Mouse (Mus musculus) embryonic facial prominence, embryonic 15.5 days (tissue): ENCODE measurements around the gene Dop1b. TPM values are rescaled to one million over a fixed set of nuclear protein-coding genes. Genes with fewer than 3 reads are reported as not detected.
"Not testable (repeated sequence)": the region's sequence is repeated elsewhere in the genome, so short reads cannot be mapped to it uniquely, and the experiment has no call there.

ENCODE experiments used
- ATAC-seq: fragments of 200-750 bp; cut with Nextera tagmentation; 2 replicates; pipeline ENCODE4 v1.8.0; 2017; ENCODE audit warnings: low read depth, moderate TSS enrichment; ENCODE audit not compliant: insufficient number of reproducible peaks, low FRiP score, low TSS enrichment
- H3K27ac ChIP-seq: fragments of 300-500 bp; sonication (generic); replicated peaks from 2 replicates; pipeline ENCODE4 v1.5.1; 2015; ENCODE audit warnings: mild to moderate bottlenecking, inconsistent platforms
- H3K27me3 ChIP-seq: fragments of 300-500 bp; sonication (generic); 2 replicates; pipeline ENCODE4 v1.6.1; 2015; ENCODE audit warnings: inconsistent platforms
- H3K36me3 ChIP-seq: fragments of 300-500 bp; sonication (generic); 2 replicates; pipeline ENCODE4 v1.6.1; 2015; ENCODE audit warnings: mild to moderate bottlenecking, inconsistent platforms
- H3K4me1 ChIP-seq: fragments of 300-500 bp; sonication (generic); 2 replicates; pipeline ENCODE4 v1.6.1; 2015; ENCODE audit warnings: inconsistent platforms
- H3K4me2 ChIP-seq: fragments of 300-500 bp; sonication (generic); replicated peaks from 2 replicates; pipeline ENCODE4 v1.6.1; 2015; ENCODE audit warnings: mild to moderate bottlenecking, inconsistent platforms
- H3K4me3 ChIP-seq: fragments of 300-500 bp; sonication (generic); replicated peaks from 2 replicates; pipeline ENCODE4 v1.5.1; 2015; ENCODE audit warnings: mild to moderate bottlenecking, inconsistent platforms
- H3K9ac ChIP-seq: fragments of 300-500 bp; sonication (generic); 2 replicates; pipeline ENCODE4 v1.6.1; 2015; ENCODE audit warnings: inconsistent platforms
- H3K9me3 ChIP-seq: fragments of 300-500 bp; sonication (generic); replicated peaks from 2 replicates; pipeline ENCODE4 v1.6.1; 2016; ENCODE audit warnings: inconsistent platforms
- WGBS: fragments of 180-500 bp; shearing (Covaris S2); methylation state at CpG from one replicate; pipeline ENCODE4 v1.1.7; 2015; 5-methylcytosine and 5-hydroxymethylcytosine counted together
- polyA plus RNA-seq: library from polyadenylated mRNA; unstranded; fragments of >200 nt; fragmentation: Nextera tagmentation; extraction: Ambion mirVana; gene quantifications from 2 replicates; pipeline ENCODE4 v1.2.1, GENCODE M21; 2015

The Dop1b gene
- polyA plus RNA-seq, 1 experiment from 2014 or later: 17.3 TPM

GRCm38 (mm10) chr16:93683508-93684236 lies 28.0 kb upstream of the Dop1b start:
- no peaks in the 10 kb centered on the region for H3K9me3 ChIP-seq
- H3K9ac ChIP-seq: peak overlapping the region; percentile 62
- no peaks in the 10 kb centered on the region for H3K36me3 ChIP-seq
- under 1% methylated on average over 53 of the region's 53 CpGs for WGBS
- H3K4me1 ChIP-seq: peaks cover 21% of the 10 kb centered on the region
- H3K4me2 ChIP-seq: peak overlapping the region; percentile 99
- ATAC-seq: peak; percentile 13; the same call in 1 of the 2 replicates
- H3K4me3 ChIP-seq: peak overlapping the region; percentile 58
- H3K27ac ChIP-seq: peak overlapping the region; percentile 75
- peaks cover 22% of the 10 kb centered on the region for H3K27me3 ChIP-seq

- ATAC-seq: no peak
- peaks cover 22% of the 10 kb centered on the region for H3K27me3 ChIP-seq
- 33% methylated on average over 7 of the region's 7 CpGs for WGBS
- H3K9ac ChIP-seq: no peak overlapping the region
- H3K27ac ChIP-seq: no peak overlapping the region
- no peaks in the 10 kb centered on the region for H3K36me3 ChIP-seq
- peaks cover 21% of the 10 kb centered on the region for H3K4me1 ChIP-seq
- peak overlapping the region; percentile 58 for H3K4me3 ChIP-seq
- no peaks in the 10 kb centered on the region for H3K9me3 ChIP-seq
- H3K4me2 ChIP-seq: peak overlapping the region; percentile 99
These were observed 27.3 kb upstream of the Dop1b start for GRCm38 (mm10) chr16:93684441-93684840.

GRCm38 (mm10) chr16:93685783-93686182 lies 25.9 kb upstream of the Dop1b start:
- not testable (repeated sequence) for H3K4me3 ChIP-seq, H3K9ac ChIP-seq, H3K27ac ChIP-seq, ATAC-seq, H3K9me3 ChIP-seq, H3K36me3 ChIP-seq, H3K4me2 ChIP-seq
- peaks cover 21% of the 10 kb centered on the region for H3K27me3 ChIP-seq
- H3K4me1 ChIP-seq: peaks cover 21% of the 10 kb centered on the region
- 91% methylated on average over 3 of the region's 3 CpGs for WGBS

GRCm38 (mm10) chr16:93686421-93686820 lies 25.3 kb upstream of the Dop1b start:
- ATAC-seq: no peak
- Histone ChIP-seq H3K9me3 (no peaks in the 10 kb centered on the region), H3K27me3 (peaks cover 16% of the 10 kb centered on the region), H3K9ac (no peak overlapping the region), H3K4me3 (no peak overlapping the region), H3K36me3 (no peaks in the 10 kb centered on the region), H3K27ac (no peak overlapping the region), H3K4me1 (peaks cover 21% of the 10 kb centered on the region), H3K4me2 (no peak overlapping the region)
- WGBS: 71% methylated on average over 5 of the region's 7 CpGs

GRCm38 (mm10) chr16:93686945-93687344 lies 24.8 kb upstream of the Dop1b start:
- 35% methylated on average over 5 of the region's 5 CpGs for whole genome bisulfite sequencing
- Histone ChIP-seq H3K4me3 (peak overlapping the region; percentile 22; the same call in 1 of the 2 replicates), H3K9ac (no peak overlapping the region), H3K4me1 (peaks cover 21% of the 10 kb centered on the region), H3K36me3 (no peaks in the 10 kb centered on the region), H3K4me2 (0 out of 2 replicates have a peak overlapping the region, but pooled peaks have one; percentile 19), H3K27me3 (peaks cover 15% of the 10 kb centered on the region), H3K27ac (no peak overlapping the region), H3K9me3 (no peaks in the 10 kb centered on the region)
- ATAC-seq: no peak

GRCm38 (mm10) chr16:93691206-93691841 lies 20.4 kb upstream of the Dop1b start:
- Histone ChIP-seq H3K27ac (no peak overlapping the region), H3K4me2 (no peak overlapping the region), H3K27me3 (no peaks in the 10 kb centered on the region), H3K9me3 (no peaks in the 10 kb centered on the region), H3K36me3 (no peaks in the 10 kb centered on the region), H3K4me1 (no peaks in the 10 kb centered on the region), H3K4me3 (no peak overlapping the region), H3K9ac (no peak overlapping the region)
- WGBS: 79% methylated on average over 6 of the region's 6 CpGs
- ATAC-seq: no peak

GRCm38 (mm10) chr16:93692744-93693143 lies 19.0 kb upstream of the Dop1b start:
- H3K36me3 ChIP-seq: no peaks in the 10 kb centered on the region
- H3K4me1 ChIP-seq: no peaks in the 10 kb centered on the region
- 27% methylated on average over 2 of the region's 2 CpGs for WGBS
- no peak overlapping the region for H3K4me2 ChIP-seq
- H3K9me3 ChIP-seq: no peaks in the 10 kb centered on the region
- H3K27me3 ChIP-seq: no peaks in the 10 kb centered on the region
- no peak overlapping the region for H3K4me3 ChIP-seq
- no peak for ATAC-seq
- no peak overlapping the region for H3K27ac ChIP-seq
- H3K9ac ChIP-seq: no peak overlapping the region

GRCm38 (mm10) chr16:93707116-93707515 lies 4.6 kb upstream of the Dop1b start:
- 0 out of 2 replicates have a peak, but pooled peaks cover 5% of the 10 kb centered on the region for H3K27me3 ChIP-seq
- no peaks in the 10 kb centered on the region for H3K9me3 ChIP-seq
- WGBS: 77% methylated on average over 7 of the region's 7 CpGs
- ATAC-seq: no peak
- no peaks in the 10 kb centered on the region for H3K36me3 ChIP-seq
- no peak overlapping the region for H3K9ac ChIP-seq
- H3K4me1 ChIP-seq: peaks cover under 1% of the 10 kb centered on the region; the same call in 1 of the 2 replicates
- no peak overlapping the region for H3K4me2 ChIP-seq
- no peak overlapping the region for H3K27ac ChIP-seq
- H3K4me3 ChIP-seq: no peak overlapping the region

GRCm38 (mm10) chr16:93709217-93709616 lies 2.5 kb upstream of the Dop1b start:
- 73% methylated on average over 1 of the region's 1 CpGs for WGBS
- Histone ChIP-seq H3K9me3 (no peaks in the 10 kb centered on the region), H3K36me3 (no peaks in the 10 kb centered on the region)

GRCm38 (mm10) chr16:93710924-93711323 lies 780 bp upstream of the Dop1b start:
- peaks cover 11% of the 10 kb centered on the region for H3K27me3 ChIP-seq
- peak overlapping the region; percentile 72 for H3K27ac ChIP-seq
- peak overlapping the region; percentile 95 for H3K4me2 ChIP-seq
- under 1% methylated on average over 11 of the region's 11 CpGs for WGBS
- H3K4me3 ChIP-seq: peak overlapping the region; percentile 82
- H3K9me3 ChIP-seq: no peaks in the 10 kb centered on the region
- peak; percentile 11 for ATAC-seq
- no peak overlapping the region for H3K9ac ChIP-seq
- H3K36me3 ChIP-seq: no peaks in the 10 kb centered on the region
- H3K4me1 ChIP-seq: peaks cover 13% of the 10 kb centered on the region

More at GRCm38 (mm10) chr16:93709217-93709616, 2.5 kb upstream of the Dop1b start:
- H3K4me3 ChIP-seq: no peak overlapping the region
- no peak overlapping the region for H3K27ac ChIP-seq
- no peak overlapping the region for H3K9ac ChIP-seq
- H3K27me3 ChIP-seq: peaks cover 11% of the 10 kb centered on the region
- peaks cover 10% of the 10 kb centered on the region for H3K4me1 ChIP-seq
- no peak overlapping the region for H3K4me2 ChIP-seq
- no peak for ATAC-seq

GRCm38 (mm10) chr16:93712189-93712885 lies 633 bp downstream of the Dop1b start:
- peaks cover 16% of the 10 kb centered on the region for H3K4me1 ChIP-seq
- no peaks in the 10 kb centered on the region for H3K36me3 ChIP-seq
- H3K27me3 ChIP-seq: peaks cover 6% of the 10 kb centered on the region
- H3K4me2 ChIP-seq: peak overlapping the region; percentile 95
- no peaks in the 10 kb centered on the region for H3K9me3 ChIP-seq
- peak overlapping the region; percentile 70 for H3K9ac ChIP-seq
- 11% methylated on average over 31 of the region's 31 CpGs for WGBS
- peak overlapping the region; percentile 82 for H3K4me3 ChIP-seq
- ATAC-seq: no peak; the same call in 1 of the 2 replicates
- H3K27ac ChIP-seq: peak overlapping the region; percentile 68; the same call in 1 of the 2 replicates
